Mouse (Mus musculus) intestine, embryonic 14.5 days (tissue): ENCODE data around the gene Pds5a. TPM values are rescaled to one million over a fixed set of nuclear protein-coding genes. Genes with fewer than 3 reads are reported as not detected.
"Not testable (repeated sequence)": the region's sequence is repeated elsewhere in the genome, so short reads cannot be mapped to it uniquely, and the experiment has no call there.

ENCODE experiments used
- ATAC-seq: fragments of 200-750 bp; cut with Nextera tagmentation; replicated peaks from 2 replicates; pipeline ENCODE4 v1.8.0; 2017; ENCODE audit warnings: low read depth, moderate number of reproducible peaks, moderate TSS enrichment, moderate library complexity; ENCODE audit not compliant: low FRiP score, low TSS enrichment
- DNase-seq: peaks from one replicate; pipeline ENCODE4 v3.0.0-alpha.2; 2018; ENCODE audit warnings: low spot score
- H3K27ac ChIP-seq: fragments of 300-500 bp; sonication (generic); 2 replicates; pipeline ENCODE4 v1.5.1; 2014; ENCODE audit warnings: low read depth, mild to moderate bottlenecking, control low read depth
- H3K27me3 ChIP-seq: fragments of 300-500 bp; sonication (generic); replicated peaks from 2 replicates; pipeline ENCODE4 v1.6.1; 2014; ENCODE audit warnings: low read length, control low read depth; ENCODE audit not compliant: control insufficient read depth, insufficient read depth
- H3K36me3 ChIP-seq: fragments of 300-500 bp; sonication (generic); 2 replicates; pipeline ENCODE4 v1.6.1; 2014; ENCODE audit warnings: low read length, control low read depth; ENCODE audit not compliant: control insufficient read depth, insufficient read depth
- H3K4me1 ChIP-seq: fragments of 300-500 bp; sonication (generic); replicated peaks from 2 replicates; pipeline ENCODE4 v1.6.1; 2014; ENCODE audit warnings: low read length, control low read depth, mixed read lengths; ENCODE audit not compliant: control insufficient read depth, insufficient read depth
- H3K4me2 ChIP-seq: fragments of 300-500 bp; sonication (generic); 2 replicates; pipeline ENCODE4 v1.6.1; 2014; ENCODE audit warnings: low read length
- H3K4me3 ChIP-seq: fragments of 300-500 bp; sonication (generic); 2 replicates; pipeline ENCODE4 v1.5.1; 2014; ENCODE audit warnings: low read depth, low read length, control low read depth, mixed read lengths
- H3K9ac ChIP-seq: fragments of 300-500 bp; sonication (generic); 2 replicates; pipeline ENCODE4 v1.6.1; 2014; ENCODE audit warnings: mild to moderate bottlenecking, low read length
- H3K9me3 ChIP-seq: fragments of 300-500 bp; sonication (generic); 2 replicates; pipeline ENCODE4 v1.6.1; 2016; ENCODE audit warnings: low read length, control low read depth; ENCODE audit not compliant: control insufficient read depth
- WGBS: fragments of 180-500 bp; shearing (Covaris S2); extraction: QIAGEN DNeasy Blood & Tissue Kit; methylation state at CpG from one replicate; pipeline ENCODE4 v1.1.7; 2014; 5-methylcytosine and 5-hydroxymethylcytosine counted together
- polyA plus RNA-seq: library from polyadenylated mRNA; unstranded; fragments of >200 nt; fragmentation: Nextera tagmentation; extraction: Ambion mirVana; gene quantifications from 2 replicates; pipeline ENCODE4 v1.2.1, GENCODE M21; 2014

The Pds5a gene
- polyA plus RNA-seq, 1 experiment from 2014 or later: 88.7 TPM

DNA sequence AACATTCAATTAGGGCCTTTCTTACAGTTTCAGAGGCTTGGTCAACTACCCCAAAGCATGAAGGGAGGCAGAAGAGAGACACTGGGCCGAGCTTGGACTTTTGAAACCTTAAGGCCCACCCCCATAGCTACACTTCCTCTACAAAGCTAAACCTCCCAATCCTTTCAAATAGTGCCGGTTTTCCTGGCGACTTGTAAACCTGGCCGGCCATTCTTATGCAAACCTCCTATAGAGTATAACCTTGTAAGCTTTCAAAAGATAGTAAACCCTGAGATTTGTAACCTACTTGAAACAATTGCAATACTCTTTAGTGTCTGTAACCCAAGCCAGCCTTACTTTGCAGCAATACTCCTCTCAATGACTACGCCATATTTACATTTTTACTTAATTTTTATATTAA, 2.0 kb upstream of the Pds5a start:
- Histone ChIP-seq H3K9me3 (no peaks in the 10 kb centered on the region), H3K4me2 (no peak overlapping the region), H3K36me3 (peaks cover 5% of the 10 kb centered on the region; the same call in 1 of the 2 replicates), H3K4me3 (no peak overlapping the region), H3K9ac (no peak overlapping the region), H3K27me3 (no peaks in the 10 kb centered on the region), H3K4me1 (peaks cover 19% of the 10 kb centered on the region), H3K27ac (no peak overlapping the region)
- 91% methylated on average over 5 of the region's 5 CpGs for WGBS
- ATAC-seq: no peak
- DNase-seq: no peak

DNA sequence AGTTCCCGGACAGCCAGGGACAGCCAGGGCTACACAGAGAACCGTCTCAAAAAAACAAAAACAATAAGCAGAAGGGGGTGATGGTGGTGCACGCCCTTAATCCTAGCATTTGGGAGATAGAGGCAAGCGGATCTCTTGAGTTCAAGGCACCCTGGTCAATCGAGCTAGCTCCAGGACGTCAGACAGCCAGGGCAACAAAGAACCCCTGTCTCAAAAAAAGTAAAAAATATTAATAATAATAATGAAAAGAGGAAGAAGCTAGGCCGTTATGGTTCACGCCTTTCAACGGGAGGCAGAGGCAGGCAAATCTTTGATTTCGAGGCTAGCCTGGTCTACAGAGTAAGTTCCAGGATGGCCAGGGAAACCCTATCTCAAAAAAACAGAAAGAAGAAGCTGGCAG, 1.1 kb upstream of the Pds5a start:
- Histone ChIP-seq H3K36me3 (peaks cover 11% of the 10 kb centered on the region), H3K27ac (peak overlapping the region; percentile 97), H3K4me3 (peak overlapping the region; percentile 78), H3K4me2 (peak overlapping the region; percentile 75), H3K9me3 (no peaks in the 10 kb centered on the region), H3K4me1 (peaks cover 25% of the 10 kb centered on the region), H3K27me3 (no peaks in the 10 kb centered on the region), H3K9ac (peak overlapping the region; percentile 97)
- 64% methylated on average over 10 of the region's 10 CpGs for WGBS
- DNase-seq (no peak), ATAC-seq (no peak)

GRCm38 (mm10) chr5:65698759-65699136, 675 bp upstream of the Pds5a start:
- peak overlapping the region; percentile 78 for H3K4me3 ChIP-seq
- ATAC-seq (no peak), DNase-seq (no peak)
- peaks cover 15% of the 10 kb centered on the region for H3K36me3 ChIP-seq
- 24% methylated on average over 6 of the region's 6 CpGs for WGBS
- H3K9ac ChIP-seq: peak overlapping the region; percentile 97
- H3K27ac ChIP-seq: peak overlapping the region; percentile 97
- no peaks in the 10 kb centered on the region for H3K9me3 ChIP-seq
- no peaks in the 10 kb centered on the region for H3K27me3 ChIP-seq
- peaks cover 25% of the 10 kb centered on the region for H3K4me1 ChIP-seq
- peak overlapping the region; percentile 75 for H3K4me2 ChIP-seq

DNA sequence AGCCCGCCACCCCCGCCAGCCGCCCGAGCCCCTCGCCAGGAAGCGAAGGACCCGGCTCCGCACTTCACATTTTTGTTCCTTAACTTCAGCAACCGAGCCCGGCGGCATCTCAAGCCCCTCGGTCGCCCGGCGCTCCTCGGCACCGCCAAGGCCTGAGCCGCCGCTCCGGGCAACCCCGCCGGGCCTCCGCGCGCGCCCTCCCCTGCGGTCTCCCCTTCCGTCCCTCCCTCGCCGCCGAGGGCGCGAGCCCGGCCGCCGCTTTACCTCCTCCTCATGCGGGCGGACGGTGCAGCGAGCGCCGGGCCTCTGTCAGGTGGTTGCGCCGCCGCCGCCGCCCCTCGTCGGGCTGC, 612 bp downstream of the Pds5a start:
- peaks cover 18% of the 10 kb centered on the region for H3K36me3 ChIP-seq
- peak overlapping the region; percentile 75 for H3K4me2 ChIP-seq
- DNase-seq: peak; percentile 73
- H3K27ac ChIP-seq: peak overlapping the region; percentile 97
- H3K4me3 ChIP-seq: peak overlapping the region; percentile 78
- peaks cover 25% of the 10 kb centered on the region for H3K4me1 ChIP-seq
- under 1% methylated on average over 49 of the region's 49 CpGs for WGBS
- ATAC-seq: peak; percentile 54; the same call in 1 of the 2 replicates
- H3K9ac ChIP-seq: peak overlapping the region; percentile 97
- H3K9me3 ChIP-seq: no peaks in the 10 kb centered on the region
- H3K27me3 ChIP-seq: no peaks in the 10 kb centered on the region

DNA sequence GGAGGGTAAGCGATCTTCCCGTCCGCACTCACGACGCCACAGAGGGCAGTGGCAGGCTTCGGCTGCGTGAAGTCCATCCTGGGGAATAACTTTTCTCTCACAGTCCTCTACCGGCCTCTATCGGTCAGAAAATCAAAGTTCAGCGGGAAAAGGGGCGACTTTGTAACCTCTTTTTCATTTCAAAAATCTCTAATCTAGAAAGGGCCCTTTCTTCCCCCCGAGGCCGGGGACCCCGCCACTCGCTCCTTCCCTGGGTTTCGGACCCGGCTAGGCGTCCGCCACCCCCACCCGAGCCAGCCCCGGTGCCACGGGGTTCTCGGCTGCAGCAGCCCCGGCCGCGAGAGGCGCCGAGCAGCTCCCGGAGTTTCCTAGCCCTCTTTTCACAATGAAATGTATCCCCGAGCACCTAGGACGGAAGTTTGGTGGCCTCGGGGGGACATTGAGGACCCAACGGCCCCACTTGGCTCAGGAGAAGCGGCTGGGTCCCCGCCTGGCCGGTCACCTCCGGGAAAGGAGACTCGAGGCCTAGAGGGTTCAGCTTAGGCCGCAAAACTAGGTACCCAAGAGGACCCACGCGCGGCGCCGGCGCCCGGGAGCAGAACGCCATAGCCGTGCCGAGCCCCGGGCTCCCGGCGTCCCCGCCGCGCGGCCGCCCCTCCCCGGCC, 1.1 kb downstream of the Pds5a start:
- Histone ChIP-seq H3K9me3 (no peaks in the 10 kb centered on the region), H3K4me3 (peak overlapping the region; percentile 78), H3K36me3 (peaks cover 18% of the 10 kb centered on the region), H3K4me1 (peaks cover 25% of the 10 kb centered on the region), H3K9ac (peak overlapping the region; percentile 97), H3K4me2 (peak overlapping the region; percentile 75), H3K27ac (peak overlapping the region; percentile 97), H3K27me3 (no peaks in the 10 kb centered on the region)
- DNase-seq (peak; percentile 86), ATAC-seq (peak; percentile 45)
- under 1% methylated on average over 58 of the region's 58 CpGs for WGBS

- not testable (repeated sequence) for H3K4me3 ChIP-seq, H3K27me3 ChIP-seq, DNase-seq, H3K9ac ChIP-seq, ATAC-seq, H3K4me2 ChIP-seq, H3K27ac ChIP-seq, H3K9me3 ChIP-seq
- 76% methylated on average over 3 of the region's 3 CpGs for WGBS
- Histone ChIP-seq H3K4me1 (peaks cover 22% of the 10 kb centered on the region), H3K36me3 (peaks cover 18% of the 10 kb centered on the region)
These were observed 4.0 kb downstream of the Pds5a start for GRCm38 (mm10) chr5:65694076-65694475.

DNA sequence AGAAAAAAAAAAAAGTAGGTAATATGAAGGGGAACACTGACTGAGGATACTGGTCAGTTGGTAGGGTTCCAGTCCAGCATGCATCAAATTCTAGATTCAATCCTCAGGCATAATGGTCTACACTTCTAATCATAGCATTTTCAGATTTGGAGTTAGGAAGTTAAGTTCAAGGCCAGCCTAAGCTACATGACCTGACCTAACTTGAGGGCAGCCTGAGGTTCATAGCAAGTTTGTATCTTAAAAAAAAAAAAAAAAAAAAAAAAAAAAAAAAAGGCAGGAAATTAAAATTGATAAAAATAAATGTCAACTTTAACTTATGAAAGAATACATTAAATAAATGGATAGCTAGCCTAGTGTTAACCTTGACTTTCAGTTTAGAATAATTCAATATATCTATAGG, 5.1 kb downstream of the Pds5a start:
- Histone ChIP-seq H3K4me3 (no peak overlapping the region), H3K4me1 (peaks cover 19% of the 10 kb centered on the region), H3K9ac (no peak overlapping the region), H3K27me3 (no peaks in the 10 kb centered on the region), H3K4me2 (no peak overlapping the region), H3K36me3 (peaks cover 18% of the 10 kb centered on the region), H3K27ac (no peak overlapping the region), H3K9me3 (no peaks in the 10 kb centered on the region)
- no peak for DNase-seq
- no peak for ATAC-seq

GRCm38 (mm10) chr5:65688806-65689205, 9.3 kb downstream of the Pds5a start:
- H3K36me3 ChIP-seq: peaks cover 8% of the 10 kb centered on the region; the same call in 1 of the 2 replicates
- DNase-seq: no peak
- ATAC-seq: no peak
- H3K4me1 ChIP-seq: no peaks in the 10 kb centered on the region
- H3K27me3 ChIP-seq: no peaks in the 10 kb centered on the region
- no peak overlapping the region for H3K4me3 ChIP-seq
- no peak overlapping the region for H3K9ac ChIP-seq
- H3K4me2 ChIP-seq: no peak overlapping the region
- H3K9me3 ChIP-seq: no peaks in the 10 kb centered on the region
- WGBS: 82% methylated on average over 3 of the region's 3 CpGs
- H3K27ac ChIP-seq: no peak overlapping the region

- no peak overlapping the region for H3K4me3 ChIP-seq
- H3K27ac ChIP-seq: no peak overlapping the region
- no peaks in the 10 kb centered on the region for H3K9me3 ChIP-seq
- no peak overlapping the region for H3K9ac ChIP-seq
- no peak overlapping the region for H3K4me2 ChIP-seq
- H3K4me1 ChIP-seq: no peaks in the 10 kb centered on the region
- H3K27me3 ChIP-seq: no peaks in the 10 kb centered on the region
- no peak for DNase-seq
- ATAC-seq: no peak
- 0 out of 2 replicates have a peak, but pooled peaks cover 5% of the 10 kb centered on the region for H3K36me3 ChIP-seq
- WGBS: 76% methylated on average over 3 of the region's 3 CpGs
These were observed 11.3 kb downstream of the Pds5a start for GRCm38 (mm10) chr5:65686806-65687205.
